Mouse (Mus musculus): ENCODE results near the gene Fscn2.
"Not testable (repeated sequence)": the region's sequence is repeated elsewhere in the genome, so short reads cannot be mapped to it uniquely, and the experiment has no call there.

Fscn2 gene

DNA sequence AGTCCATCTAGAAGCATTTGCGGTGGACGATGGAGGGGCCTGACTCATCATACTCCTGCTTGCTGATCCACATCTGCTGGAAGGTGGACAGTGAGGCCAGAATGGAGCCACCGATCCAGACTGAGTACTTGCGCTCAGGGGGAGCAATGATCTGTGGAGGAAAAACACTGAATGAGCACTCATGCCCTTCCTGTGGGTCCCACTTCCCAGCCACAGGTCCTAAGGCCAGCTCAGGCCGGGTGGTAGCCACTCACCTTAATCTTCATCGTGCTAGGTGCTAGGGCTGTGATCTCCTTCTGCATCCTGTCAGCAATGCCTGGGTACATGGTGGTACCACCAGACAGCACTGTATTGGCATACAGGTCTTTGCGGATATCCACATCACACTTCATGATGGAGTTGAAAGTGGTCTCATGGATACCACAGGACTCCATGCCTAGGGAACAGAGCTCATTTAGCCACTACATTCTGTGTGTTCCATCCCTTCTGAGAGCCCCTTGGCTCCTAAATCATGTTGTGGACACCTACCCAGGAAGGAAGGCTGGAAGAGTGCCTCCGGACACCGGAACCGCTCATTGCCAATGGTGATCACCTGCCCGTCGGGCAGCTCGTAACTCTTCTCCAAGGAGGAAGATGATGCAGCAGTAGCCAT is 14.8 kb upstream of the Fscn2 start:
- DNase-seq (ENCODE audit: low spot score), result not testable (repeated sequence)

DNA sequence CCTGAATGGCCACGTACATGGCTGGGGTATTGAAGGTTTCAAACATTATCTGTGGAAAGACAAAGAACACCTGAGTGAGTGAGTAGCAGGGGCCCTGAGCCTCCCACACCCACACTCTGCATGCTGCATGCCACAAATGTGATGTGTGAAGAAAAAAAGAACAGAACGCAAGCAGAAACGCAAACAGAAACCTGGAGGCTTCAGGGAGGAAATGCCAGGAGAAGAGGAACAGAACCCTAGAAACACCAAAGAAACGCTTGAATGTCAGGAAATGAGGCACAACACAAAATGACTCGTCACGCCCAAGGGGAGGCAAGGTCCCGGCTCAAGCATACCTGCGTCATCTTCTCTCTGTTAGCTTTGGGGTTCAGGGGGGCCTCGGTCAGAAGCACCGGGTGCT is 14.0 kb upstream of the Fscn2 start:
- DNase-seq (ENCODE audit: low spot score), result peak; percentile 41

DNA sequence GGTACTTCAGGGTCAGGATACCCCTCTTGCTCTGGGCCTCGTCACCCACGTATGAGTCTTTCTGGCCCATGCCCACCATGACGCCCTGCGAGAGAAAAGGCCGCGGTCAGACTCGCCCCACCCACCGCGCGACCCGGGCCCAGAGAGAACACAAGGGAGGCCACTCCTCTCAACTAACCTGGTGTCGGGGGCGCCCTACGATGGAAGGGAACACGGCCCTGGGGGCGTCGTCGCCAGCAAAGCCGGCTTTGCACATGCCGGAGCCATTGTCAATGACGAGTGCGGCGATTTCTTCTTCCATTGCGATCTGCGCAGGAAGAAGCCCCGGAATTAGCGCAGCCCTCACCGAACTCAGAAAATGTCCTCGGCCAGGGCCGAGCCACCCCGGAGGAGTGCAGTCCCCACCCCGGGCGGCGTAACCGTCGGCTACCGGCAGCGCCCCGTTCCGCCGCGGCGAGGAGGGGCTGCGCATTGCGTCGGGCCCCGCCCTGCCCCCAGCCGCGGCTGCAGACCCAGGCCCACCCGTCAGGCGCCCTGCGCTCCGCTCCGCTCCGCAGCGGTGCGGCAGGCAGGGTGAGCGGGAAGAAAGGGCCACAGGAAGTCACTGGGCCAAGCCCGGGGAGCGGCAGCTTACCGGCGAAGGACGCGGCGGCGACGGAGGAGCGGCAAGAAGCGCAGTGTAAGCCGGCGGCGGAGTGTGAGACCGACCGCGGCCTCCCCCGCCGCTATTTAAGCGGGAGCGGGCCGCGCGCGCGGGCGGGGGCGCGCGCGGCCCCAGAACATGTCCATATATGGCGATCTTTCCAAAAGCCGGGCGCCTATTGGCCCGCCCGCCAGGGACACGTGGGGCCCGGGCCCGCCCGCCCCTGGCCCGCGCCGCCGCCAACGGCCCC is 13.3 kb upstream of the Fscn2 start, which contains the start of gene Actg1:
Gene Actg1, minus strand, starts transcription at position 752 of the 893 bp plus-strand sequence.
- DNase-seq (ENCODE audit: low spot score), result peak; percentile 88

DNA sequence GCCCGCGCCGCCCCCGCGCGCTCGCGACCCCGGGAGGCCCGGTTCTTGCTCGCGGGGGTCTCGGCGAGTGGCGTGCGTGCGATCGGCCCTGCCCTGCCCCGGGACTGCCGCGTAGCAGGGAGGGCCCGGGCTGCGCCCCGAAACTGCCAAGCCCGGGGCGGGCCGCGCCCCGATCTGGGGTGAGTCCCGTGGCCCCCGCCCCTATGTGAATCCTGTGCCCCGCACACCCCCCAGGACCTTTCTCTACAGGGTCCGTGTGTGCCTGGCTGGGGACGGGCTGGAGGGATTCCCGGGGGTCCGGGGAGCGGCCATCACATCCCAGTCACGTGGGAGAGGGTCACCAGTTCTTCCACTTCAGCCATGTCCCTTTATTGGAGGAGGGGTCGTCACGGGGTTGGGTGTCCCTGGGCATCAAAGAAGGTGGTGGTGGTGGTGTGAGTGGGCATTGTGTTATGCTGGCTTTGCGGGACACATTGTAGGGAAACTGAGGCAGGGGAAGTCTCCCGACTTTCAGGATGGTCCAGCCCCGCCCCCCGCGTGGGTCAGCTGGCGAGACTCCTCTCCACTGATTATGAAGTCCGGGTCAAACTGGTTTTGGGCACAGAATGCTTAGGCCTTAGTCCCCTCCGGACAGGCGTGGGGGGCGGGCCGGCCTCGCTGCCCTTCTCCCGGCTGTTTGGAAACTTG is 12.5 kb upstream of the Fscn2 start:
- peak; percentile 82 for DNase-seq (ENCODE audit: low spot score)

DNA sequence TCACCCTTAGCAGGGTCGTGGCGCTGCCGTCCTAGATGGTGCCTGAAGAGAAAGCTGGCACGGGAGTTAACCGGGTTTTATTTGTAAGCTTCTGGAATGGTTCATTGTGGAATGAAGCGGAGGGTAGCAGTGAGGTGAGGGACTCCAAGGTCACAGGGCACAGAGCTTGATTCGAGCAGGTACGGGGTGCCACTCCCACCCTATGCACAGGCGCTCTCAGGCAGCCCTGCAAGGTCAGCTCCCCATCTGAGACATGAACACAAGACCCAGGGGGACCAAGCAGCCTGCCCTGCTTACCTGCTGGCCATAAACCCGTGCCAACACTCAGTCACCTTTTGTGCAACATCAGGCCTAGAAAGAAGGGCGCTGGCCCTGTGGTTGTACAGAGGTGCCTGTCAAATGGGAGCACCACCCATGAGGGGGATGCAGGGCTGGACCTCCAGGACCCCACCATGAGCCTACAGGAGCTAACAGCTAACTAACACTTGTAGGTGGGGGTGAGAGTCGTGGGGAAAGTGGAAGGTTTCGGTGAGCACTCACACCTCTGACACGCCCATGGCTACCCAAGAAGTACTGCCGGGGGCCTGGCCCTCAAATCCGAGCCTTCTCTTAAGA is 11.9 kb upstream of the Fscn2 start:
- DNase-seq (ENCODE audit: low spot score), result peak; percentile 78

DNA sequence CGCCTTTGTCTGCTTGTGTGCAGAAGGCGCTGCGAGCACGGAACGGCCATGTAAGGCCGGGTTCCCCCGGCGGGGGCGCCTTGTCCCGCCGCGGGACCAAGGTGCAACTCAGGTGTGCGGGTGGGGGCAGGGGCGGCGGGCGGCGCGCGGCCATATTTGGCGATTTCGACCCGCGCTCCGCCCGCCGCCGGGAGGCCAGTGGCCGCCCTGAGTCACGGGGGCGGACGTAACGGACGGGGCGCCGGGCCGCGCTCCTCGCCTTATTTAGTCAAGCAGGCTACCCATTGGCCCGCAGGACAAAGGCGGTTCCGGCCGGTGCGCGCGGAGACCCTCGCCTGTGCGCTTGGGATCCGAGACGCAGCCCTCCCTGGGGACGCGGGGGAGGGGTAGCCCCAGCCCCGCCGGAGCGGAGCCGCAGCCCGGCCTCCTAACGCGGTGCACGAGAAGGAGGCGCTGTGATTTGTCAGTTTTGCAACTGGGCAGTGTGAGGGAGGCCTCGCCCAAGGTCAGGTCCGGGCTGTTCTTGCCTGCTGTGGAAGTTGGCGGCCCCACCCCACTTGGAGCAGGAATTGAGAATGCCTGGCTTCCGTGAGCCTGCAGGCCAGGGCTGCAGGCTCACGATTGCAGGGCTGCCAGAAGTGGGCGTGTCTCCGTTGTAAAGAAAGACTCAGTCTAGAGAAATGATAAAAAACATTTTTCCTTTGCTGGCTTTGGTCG is 11.2 kb upstream of the Fscn2 start:
- DNase-seq (ENCODE audit: low spot score), result peak; percentile 97

DNA sequence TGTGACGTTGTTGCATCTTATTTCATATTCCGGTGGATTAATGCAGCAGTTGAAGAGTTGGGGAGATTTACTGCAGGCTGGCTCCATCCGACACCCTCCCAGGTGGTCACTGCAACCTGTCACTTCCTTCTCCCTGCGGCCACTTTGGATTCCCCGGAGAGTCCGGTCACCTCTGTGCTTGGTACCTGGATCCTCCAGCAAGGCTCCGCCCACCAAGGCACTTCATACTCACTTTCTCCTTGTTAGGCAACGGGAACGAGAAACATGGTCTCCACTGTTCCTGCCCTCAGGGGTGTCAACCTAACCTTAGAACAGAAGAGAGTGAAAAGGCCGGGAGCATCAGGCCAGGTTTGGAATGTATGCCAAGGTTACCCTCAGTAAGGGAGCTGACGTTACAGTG is 10.6 kb upstream of the Fscn2 start:
- peak; percentile 69 for DNase-seq (ENCODE audit: low spot score)

DNA sequence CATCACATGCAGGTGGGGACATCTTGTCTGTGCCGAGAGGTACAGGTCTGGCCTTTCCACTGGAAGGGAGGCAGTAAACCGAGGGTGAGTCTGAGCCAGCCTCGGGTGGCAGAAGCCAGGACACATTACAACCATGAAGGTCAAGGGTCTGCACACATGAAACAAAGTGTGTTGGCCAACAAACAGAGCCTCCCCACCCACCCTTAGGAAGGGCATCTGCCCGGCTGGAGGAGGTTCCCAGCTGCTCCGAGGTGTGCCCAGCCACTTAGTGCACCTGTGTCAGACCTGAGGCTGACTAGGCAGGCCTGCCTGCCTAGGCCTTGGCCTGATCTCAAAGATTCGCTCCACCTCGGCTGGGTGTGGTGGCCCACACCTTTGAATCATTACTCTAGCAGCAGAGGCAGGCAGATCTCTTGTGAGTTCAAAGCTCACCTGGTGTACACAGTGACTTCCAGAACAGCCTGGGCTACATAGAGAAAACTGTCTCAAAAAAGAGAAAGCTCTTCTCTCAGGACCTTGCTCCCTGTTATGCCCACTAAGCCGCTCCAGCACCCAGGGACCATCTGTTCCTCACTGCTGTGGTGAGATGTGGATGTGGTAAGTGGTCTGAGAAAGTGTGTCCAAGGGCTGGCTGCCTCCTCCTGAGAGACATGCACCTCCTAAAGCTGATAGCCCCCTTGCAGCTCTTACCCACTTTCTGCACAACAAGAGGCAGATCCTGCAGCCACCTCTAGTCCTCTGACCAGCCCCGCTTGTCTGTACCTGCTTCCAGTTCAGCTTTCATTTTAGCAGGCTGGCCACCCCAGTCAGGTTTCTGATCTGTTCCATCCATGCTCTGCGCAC is 9.9 kb upstream of the Fscn2 start:
- no peak for DNase-seq (ENCODE audit: low spot score)

DNA sequence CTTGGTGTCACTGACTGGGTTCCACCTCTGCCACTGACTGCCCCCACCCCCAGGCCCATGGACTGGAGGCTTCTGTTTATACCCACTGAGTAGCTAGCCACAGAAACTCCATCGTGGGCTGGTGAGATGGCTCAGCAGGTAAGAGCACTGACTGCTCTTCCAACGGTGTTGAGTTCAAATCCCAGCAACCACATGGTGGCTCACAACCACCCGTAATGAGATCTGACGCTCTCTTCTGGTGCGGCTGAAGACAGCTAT is 9.3 kb upstream of the Fscn2 start:
- not testable (repeated sequence) for DNase-seq (ENCODE audit: low spot score)

DNA sequence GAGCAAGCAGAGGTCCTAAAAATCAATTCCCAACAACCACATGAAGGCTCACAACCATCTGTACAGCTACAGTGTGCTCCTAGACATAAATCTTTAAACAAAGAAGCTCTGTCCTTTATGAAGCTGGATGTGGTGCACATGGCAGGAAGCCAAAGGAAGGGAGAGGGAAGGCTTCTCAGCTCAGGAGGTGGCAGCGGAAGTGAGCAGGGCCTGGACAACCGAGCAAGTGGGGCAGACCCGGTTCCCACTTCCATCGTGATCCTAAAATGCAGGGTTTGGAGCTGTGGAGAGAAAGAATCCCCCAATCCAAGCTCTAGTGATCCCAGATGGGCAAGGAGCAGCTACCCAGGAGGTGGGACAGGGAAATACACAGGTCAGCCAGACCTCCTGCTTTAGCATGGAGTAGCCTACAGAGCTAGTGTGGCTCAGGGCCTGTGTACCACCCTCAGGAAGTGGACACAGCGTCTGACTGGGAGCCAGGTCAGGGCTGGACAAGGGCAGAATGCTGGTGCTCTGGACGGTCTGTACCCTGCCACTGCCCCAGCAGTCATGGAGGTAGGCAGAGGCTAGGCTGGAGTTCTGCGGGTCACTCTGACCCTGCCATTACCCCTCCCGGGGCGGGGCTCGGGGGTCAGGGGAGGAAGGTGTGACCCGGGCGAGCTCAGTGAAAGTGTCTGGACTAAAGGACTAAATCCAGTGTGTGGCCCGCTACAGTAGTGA is 8.6 kb upstream of the Fscn2 start:
- DNase-seq (ENCODE audit: low spot score), result no peak

DNA sequence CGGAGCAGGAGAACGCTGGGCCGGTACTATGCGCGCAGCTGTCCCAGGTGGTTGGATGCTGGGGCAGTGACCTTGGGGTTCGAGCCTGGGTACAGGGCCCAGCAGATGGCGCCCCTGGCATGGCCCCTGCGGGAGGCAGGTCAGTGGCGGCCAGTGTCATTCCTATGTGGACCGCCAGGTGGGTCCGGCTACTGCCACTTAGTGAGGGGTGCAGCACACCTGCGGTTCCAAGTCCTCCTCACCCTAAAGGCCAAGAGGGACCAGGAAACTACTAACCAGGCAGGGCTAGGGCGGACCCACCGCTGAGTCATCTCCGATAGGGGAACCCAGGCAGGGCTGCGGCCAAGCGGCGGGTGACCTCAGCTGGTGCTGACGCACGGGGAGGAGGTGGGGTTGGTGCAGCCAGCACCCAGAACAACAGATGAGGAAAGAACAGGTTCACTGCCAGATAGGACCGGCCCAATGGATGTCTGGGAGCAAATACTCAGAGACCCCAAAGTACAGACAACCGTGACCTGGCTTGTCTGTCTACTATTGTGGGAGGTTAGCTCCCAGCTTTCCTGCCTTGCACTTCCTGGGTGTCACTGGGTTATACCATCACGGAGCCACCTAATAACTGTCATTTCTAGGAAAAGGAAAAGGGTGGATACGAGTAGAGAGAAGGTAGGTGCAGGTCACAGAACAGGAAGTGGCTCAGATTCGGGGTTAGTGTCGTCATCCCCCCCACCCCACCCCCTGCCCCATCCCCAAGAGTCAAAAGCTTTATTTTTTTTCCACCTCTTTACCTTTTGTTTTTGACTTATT is 7.6 kb upstream of the Fscn2 start:
- peak; percentile 68 for DNase-seq (ENCODE audit: low spot score)

DNA sequence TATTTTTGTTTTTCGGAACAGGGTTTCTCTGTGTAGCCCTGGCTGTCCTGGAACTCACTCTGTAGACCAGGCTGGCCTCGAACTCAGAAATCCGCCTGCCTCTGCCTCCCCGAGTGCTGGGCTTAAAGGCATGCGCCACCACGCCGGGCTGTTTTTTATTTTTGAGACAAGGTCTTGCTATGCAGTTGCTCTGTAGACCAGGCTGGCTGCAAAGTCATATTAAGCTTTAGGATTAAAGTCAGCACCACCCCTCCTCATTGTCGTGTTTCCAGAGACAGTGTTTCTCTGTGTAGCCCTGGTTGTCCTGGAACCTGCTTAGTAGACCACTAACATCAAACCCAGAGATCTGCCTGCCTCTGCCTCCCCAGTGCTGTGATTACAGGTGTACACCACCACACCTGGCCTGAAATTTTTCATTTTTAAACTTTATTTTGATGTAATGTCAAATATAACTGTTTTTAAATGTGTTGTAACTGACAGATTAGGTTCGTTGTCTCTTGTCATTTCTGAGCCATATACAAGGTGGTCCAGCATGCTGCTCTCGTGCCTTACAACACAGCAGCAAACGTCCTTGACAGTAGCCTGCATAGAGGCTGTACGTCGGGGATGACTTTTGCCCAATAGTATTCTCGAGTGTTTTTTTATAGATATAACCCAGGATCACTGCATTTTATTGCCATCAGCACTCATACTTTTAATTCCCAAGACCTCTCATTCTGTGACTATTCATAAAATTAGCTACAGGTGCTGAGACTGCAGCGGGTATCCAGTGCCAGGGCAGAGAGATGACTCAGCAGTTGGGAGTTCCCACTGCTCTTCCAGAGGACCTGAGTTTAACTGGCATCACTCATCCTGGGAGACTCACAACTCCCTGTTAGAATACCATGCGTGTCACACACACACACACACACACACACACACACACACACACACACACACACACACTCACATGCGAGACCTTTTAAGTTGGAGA is 6.7 kb upstream of the Fscn2 start:
- no peak for DNase-seq (ENCODE audit: low spot score)

DNA sequence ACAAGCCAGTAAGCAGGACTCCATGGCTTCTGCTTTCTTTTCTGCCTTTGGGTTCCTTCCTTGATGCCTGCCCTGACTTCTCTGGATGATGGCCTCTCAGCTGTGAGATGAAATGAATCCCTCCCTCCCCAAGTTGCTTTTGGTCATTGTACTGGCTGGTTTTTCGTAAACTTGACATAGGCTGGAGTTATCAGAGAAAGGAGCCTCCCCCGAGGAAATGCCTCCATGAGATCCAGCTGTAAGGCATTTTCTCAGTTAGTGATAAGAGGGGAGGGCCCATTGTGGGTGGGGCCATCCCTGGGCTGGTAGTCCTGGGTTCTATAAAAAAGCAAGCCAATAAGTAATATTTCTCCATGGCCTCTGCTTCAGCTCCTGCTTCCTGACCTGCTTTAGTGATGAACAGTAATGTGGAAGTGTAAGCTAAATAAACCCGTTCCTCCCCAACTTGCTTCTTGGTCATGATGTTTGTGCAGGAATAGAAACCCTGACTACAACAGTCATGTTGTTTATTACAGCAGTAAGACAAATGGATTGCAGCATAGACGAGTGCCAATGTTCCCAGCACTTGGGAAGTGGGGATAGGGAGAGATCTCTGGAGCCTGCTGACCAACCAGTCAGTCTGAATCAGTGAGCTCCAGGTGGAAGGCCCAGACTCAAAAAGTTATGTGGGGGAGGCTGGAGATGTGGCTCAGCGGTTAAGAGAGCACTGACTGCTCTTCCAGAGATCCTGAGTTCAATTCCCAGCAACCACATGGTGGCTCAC is 5.9 kb upstream of the Fscn2 start:
- DNase-seq (ENCODE audit: low spot score), result no peak

DNA sequence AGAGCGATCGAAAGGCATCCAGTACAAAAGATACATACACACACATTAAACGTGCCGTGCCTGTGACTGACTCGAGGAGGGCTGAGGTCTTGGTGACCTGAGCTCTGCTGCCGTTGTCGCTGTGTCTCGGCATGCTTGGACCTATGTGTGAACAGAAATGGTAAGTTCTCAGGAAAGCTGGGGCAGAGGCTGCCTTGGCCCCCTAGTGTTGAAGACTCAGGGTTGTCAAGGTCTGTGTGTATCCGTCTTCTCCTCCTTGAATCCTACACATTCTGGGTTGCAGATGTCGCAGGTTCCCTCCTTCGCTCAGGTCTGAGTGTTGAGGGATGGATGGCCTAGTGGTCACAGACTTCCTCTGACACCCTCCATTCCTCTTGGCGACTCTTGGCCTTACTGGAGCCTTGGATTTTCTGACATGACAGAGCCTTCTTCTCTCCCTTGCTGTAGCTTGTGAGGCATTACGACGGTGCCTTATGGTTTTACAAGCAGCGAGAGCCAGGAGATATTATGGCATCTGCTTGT is 5.0 kb upstream of the Fscn2 start:
- DNase-seq (ENCODE audit: low spot score), result no peak

DNA sequence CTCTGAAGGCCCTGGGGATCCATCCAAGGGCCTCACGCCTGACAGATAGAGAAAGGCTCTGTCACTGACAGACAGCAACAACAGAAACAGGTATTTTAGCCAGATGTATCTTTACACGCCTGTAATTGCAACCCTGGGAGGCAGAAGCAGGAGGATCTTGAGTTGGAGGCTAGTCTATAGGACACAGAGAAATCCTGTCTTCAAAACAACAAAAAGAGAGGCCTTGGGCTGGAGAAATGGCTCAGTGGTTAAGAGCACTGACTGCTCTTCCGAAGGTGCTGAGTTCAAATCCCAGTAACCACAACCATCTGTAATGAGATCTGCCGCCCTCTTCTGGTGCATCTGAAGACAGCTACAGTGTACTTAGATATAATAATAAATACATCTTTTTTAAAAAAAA is 4.4 kb upstream of the Fscn2 start:
- no peak for DNase-seq (ENCODE audit: low spot score)

DNA sequence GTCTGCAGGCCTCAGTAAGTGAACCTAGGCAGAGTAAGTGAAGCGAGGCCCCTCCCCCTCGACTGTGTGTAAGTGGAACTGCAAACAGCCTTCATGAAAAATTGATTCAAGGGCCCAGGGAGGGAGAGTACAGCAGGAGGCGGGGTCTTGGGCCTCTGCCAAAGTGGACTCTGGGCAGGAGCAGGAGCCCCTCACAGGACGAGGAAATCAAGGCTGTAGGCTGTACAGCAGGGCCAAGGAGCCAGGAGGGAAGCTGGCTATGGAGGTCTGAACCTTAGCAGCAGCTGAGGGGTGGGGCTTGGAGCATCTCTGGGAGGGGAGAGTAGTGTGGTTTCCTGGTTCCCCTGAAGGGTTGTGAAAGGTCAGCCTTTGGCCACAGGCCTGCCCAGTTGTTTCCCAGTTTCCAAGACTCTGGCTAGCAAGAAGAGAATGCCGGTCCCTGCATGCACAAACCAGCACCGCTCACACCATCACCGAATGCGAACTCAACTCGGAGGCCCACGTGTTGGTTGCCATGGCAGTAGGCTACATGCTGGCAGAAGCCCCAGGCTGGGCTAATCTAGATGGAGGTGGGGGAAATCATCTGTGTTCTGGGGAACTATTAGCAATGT is 3.4 kb upstream of the Fscn2 start:
- DNase-seq (ENCODE audit: low spot score), result no peak

DNA sequence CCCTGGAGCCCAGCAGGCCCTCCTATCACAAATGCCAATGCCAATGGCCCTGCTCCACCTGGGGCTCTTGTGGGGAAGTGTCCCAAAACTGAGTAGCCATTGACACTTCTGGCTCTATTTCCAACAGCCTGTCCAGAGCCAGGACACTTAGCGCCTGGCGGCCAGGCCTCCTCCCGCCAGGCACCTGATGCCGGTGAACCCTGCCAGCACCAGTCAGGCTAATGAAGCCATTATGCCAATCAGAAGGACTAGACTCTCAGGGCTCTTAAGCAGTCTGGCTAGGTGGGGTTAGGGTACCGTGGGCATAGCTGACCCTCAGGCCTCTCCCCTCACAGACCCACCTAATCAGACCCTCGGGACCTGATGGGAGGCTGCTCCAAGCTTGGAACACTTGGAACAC is 1.9 kb upstream of the Fscn2 start:
- no peak for DNase-seq (ENCODE audit: low spot score)

Data from yolk sac, embryonic 10.5 days (tissue).